Mouse (Mus musculus): ENCODE measurements at regions not wholly inside any gene's neighbourhood (a gene's known extent, or its start where the extent isn't known, plus 50 kb on each side); places are given as distances from the start of the nearest gene placed in this dataset.

DNA sequence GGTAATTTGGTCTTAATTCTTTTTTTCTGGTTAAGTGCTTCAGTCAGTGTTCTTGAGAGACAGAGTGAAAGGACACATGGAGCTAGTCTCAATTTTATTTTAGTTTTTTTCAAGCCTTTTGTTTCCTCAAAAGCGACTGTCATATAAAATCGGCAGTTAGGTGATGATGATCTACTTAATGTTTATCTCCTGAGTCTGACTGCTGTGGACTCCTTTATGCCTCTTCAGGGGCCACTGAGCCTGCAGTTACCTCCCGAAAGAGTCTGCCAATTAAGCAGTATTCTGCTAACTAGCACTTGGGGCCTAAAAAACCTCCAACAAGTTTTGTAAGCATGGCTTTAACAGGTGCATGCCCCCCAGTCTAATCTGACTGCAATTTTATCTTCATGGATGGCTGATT, 170.0 kb upstream of the Flrt2 start:
- TF ChIP-seq CTCF (IDR thresholded peaks at IDR 0.05; ENCODE audit: low read depth) (no peak), EP300 (IDR thresholded peaks at IDR 0.05; ENCODE audit: low read depth) (no peak)

Data from liver, postnatal 0 days (tissue).